Mouse (Mus musculus) macrophage (primary cell): ENCODE data around the gene Coa4. TPM values are rescaled to one million over a fixed set of nuclear protein-coding genes. Genes with fewer than 3 reads are reported as not detected.

Source experiments
- H3K27ac ChIP-seq: fragments of 350-480 bp; formaldehyde crosslinking; 2 replicates; pipeline ENCODE4 v1.9.0; 2021
- H3K36me3 ChIP-seq: fragments of 350-480 bp; formaldehyde crosslinking; 2 replicates; pipeline ENCODE4 v1.9.0; 2021; ENCODE audit errors: inconsistent target
- H3K4me3 ChIP-seq: fragments of 350-480 bp; formaldehyde crosslinking; 2 replicates; pipeline ENCODE4 v1.9.0; 2021; ENCODE audit errors: inconsistent target
- H3K79me2 ChIP-seq: fragments of 350-480 bp; formaldehyde crosslinking; 2 replicates; pipeline ENCODE4 v1.9.0; 2021; ENCODE audit errors: inconsistent target
- WGBS: methylation state at CpG from one replicate; pipeline ENCODE4 v1.1.7; 2026; ENCODE audit warnings: inconsistent platforms; ENCODE audit not compliant: missing documents; 5-methylcytosine and 5-hydroxymethylcytosine counted together
- polyA plus RNA-seq: library from polyadenylated mRNA; stranded (reverse); fragments of 250-400 nt; gene quantifications from 3 replicates; pipeline ENCODE4 v1.2.4, GENCODE M21; 2018; ENCODE audit warnings: inconsistent platforms
- total RNA-seq, 78 experiments: library from RNA; depleted of rRNA; stranded (reverse); fragments of 250-400 nt; gene quantifications; 1 replicate in 9 of 78; 2 replicates in 24 of 78; 3 replicates in 43 of 78; 4 replicates in 2 of 78; pipeline ENCODE4 v1.2.4; 2018; ENCODE audit warnings: inconsistent platforms in 56 of 78

The Coa4 gene
- 10 to 100 TPM in 9 of 26 experiments, 1 to 10 TPM in 17; 1.2 to 24.0 (median 5.3) TPM for total RNA-seq (2018; cell fraction: chromatin; rRNA removed)
- 10 to 100 TPM; 13.0 to 43.0 (median 34.9) TPM for total RNA-seq (2018; cell fraction: cytosol; rRNA removed)
- 10 to 100 TPM in 7 of 26 experiments, 1 to 10 TPM in 19; 1.4 to 23.3 (median 6.9) TPM for total RNA-seq (2018; cell fraction: nucleus; rRNA removed)
- polyA plus RNA-seq, result 33.7 to 48.0 TPM (median 34.1 TPM) in 3 replicates

- under 1% methylated on average over 32 of the region's 33 CpGs for WGBS
- H3K4me3 ChIP-seq, result peak within 1 kb of the TSS; percentile 74
- peak within 1 kb of the TSS; percentile 67 for H3K27ac ChIP-seq
- H3K36me3 ChIP-seq, result peaks cover 15% of the 10 kb centered on the region
- H3K79me2 ChIP-seq, result peaks cover 27% of the 10 kb centered on the region
Measured at GRCm38 (mm10) chr7:100536804-100537518, at the start of gene Coa4. TSS of gene Coa4 (plus strand) at chr7:100537071.

GRCm38 (mm10) chr7:100487301-100487700, 49.6 kb upstream of the Coa4 start:
- Histone ChIP-seq H3K27ac (no peak overlapping the region), H3K36me3 (no peaks in the 10 kb centered on the region), H3K79me2 (no peaks in the 10 kb centered on the region), H3K4me3 (no peak overlapping the region)
- 47% methylated on average over 2 of the region's 2 CpGs for WGBS

GRCm38 (mm10) chr7:100488474-100489048, 48.3 kb upstream of the Coa4 start:
- Histone ChIP-seq H3K79me2 (peaks cover 4% of the 10 kb centered on the region), H3K4me3 (no peak overlapping the region), H3K27ac (no peak overlapping the region), H3K36me3 (no peaks in the 10 kb centered on the region)
- 86% methylated on average over 10 of the region's 10 CpGs for WGBS

- Histone ChIP-seq H3K79me2 (peaks cover 42% of the 10 kb centered on the region), H3K27ac (peak overlapping the region; percentile 93; the same call in 1 of the 2 replicates), H3K4me3 (peak overlapping the region; percentile 95), H3K36me3 (peaks cover 12% of the 10 kb centered on the region)
- 9% methylated on average over 32 of the region's 36 CpGs for WGBS
Measured at GRCm38 (mm10) chr7:100492391-100493116, 44.3 kb upstream of the Coa4 start.

GRCm38 (mm10) chr7:100493117-100493483, 43.8 kb upstream of the Coa4 start, which contains the start of gene Ucp2:
TSS of gene Ucp2 (plus strand) at chr7:100493337.
- WGBS, result under 1% methylated on average over 25 of the region's 27 CpGs
- Histone ChIP-seq H3K27ac (peak within 1 kb of the TSS; percentile 93), H3K36me3 (peaks cover 18% of the 10 kb centered on the region), H3K4me3 (peak within 1 kb of the TSS; percentile 95), H3K79me2 (peaks cover 44% of the 10 kb centered on the region)

GRCm38 (mm10) chr7:100493484-100494414, 43.1 kb upstream of the Coa4 start:
- peak overlapping the region; percentile 95 for H3K4me3 ChIP-seq
- H3K79me2 ChIP-seq, result peaks cover 44% of the 10 kb centered on the region
- 11% methylated on average over 19 of the region's 19 CpGs for WGBS
- H3K36me3 ChIP-seq, result peaks cover 24% of the 10 kb centered on the region
- peak overlapping the region; percentile 93 for H3K27ac ChIP-seq

GRCm38 (mm10) chr7:100494415-100494831, 42.4 kb upstream of the Coa4 start:
- Histone ChIP-seq H3K4me3 (peak overlapping the region; percentile 95), H3K79me2 (peaks cover 44% of the 10 kb centered on the region), H3K27ac (peak overlapping the region; percentile 93), H3K36me3 (peaks cover 31% of the 10 kb centered on the region)
- WGBS, result 37% methylated on average over 7 of the region's 7 CpGs

GRCm38 (mm10) chr7:100495042-100495441, 41.8 kb upstream of the Coa4 start:
- 31% methylated on average over 8 of the region's 8 CpGs for WGBS
- Histone ChIP-seq H3K79me2 (peaks cover 44% of the 10 kb centered on the region), H3K4me3 (peak overlapping the region; percentile 95), H3K27ac (peak overlapping the region; percentile 93), H3K36me3 (peaks cover 36% of the 10 kb centered on the region)

- 1% methylated on average over 10 of the region's 11 CpGs for WGBS
- peak overlapping the region; percentile 95 for H3K4me3 ChIP-seq
- peak overlapping the region; percentile 93 for H3K27ac ChIP-seq
- peaks cover 36% of the 10 kb centered on the region for H3K36me3 ChIP-seq
- H3K79me2 ChIP-seq, result peaks cover 44% of the 10 kb centered on the region
Measured at GRCm38 (mm10) chr7:100495581-100496251, 41.2 kb upstream of the Coa4 start.

- Histone ChIP-seq H3K27ac (peak overlapping the region; percentile 93), H3K4me3 (peak overlapping the region; percentile 28), H3K79me2 (peaks cover 44% of the 10 kb centered on the region), H3K36me3 (peaks cover 36% of the 10 kb centered on the region)
- WGBS, result 33% methylated on average over 4 of the region's 6 CpGs
Measured at GRCm38 (mm10) chr7:100496371-100496770, 40.5 kb upstream of the Coa4 start.

GRCm38 (mm10) chr7:100496791-100497190, 40.1 kb upstream of the Coa4 start:
- WGBS, result 96% methylated on average over 7 of the region's 9 CpGs
- Histone ChIP-seq H3K79me2 (peaks cover 44% of the 10 kb centered on the region), H3K36me3 (peaks cover 36% of the 10 kb centered on the region), H3K27ac (peak overlapping the region; percentile 93), H3K4me3 (no peak overlapping the region)

GRCm38 (mm10) chr7:100497402-100497801, 39.5 kb upstream of the Coa4 start:
- WGBS, result 87% methylated on average over 2 of the region's 4 CpGs
- H3K4me3 ChIP-seq, result no peak overlapping the region

GRCm38 (mm10) chr7:100497982-100498381, 38.9 kb upstream of the Coa4 start:
- Histone ChIP-seq H3K4me3 (no peak overlapping the region), H3K27ac (no peak overlapping the region), H3K79me2 (peaks cover 44% of the 10 kb centered on the region), H3K36me3 (peaks cover 36% of the 10 kb centered on the region)
- WGBS, result 89% methylated on average over 12 of the region's 13 CpGs

More at GRCm38 (mm10) chr7:100497402-100497801, 39.5 kb upstream of the Coa4 start:
- H3K36me3 ChIP-seq, result peaks cover 36% of the 10 kb centered on the region
- H3K79me2 ChIP-seq, result peaks cover 44% of the 10 kb centered on the region
- H3K27ac ChIP-seq, result no peak overlapping the region
